Mouse (Mus musculus) lung, embryonic 16.5 days (tissue): ENCODE data around the gene Zc3h8. TPM values are rescaled to one million over a fixed set of nuclear protein-coding genes. Genes with fewer than 3 reads are reported as not detected.

Experiments
- ATAC-seq: fragments of 200-750 bp; cut with Nextera tagmentation; 2 replicates; pipeline ENCODE4 v1.8.0; 2017; ENCODE audit warnings: low read depth, mild to moderate bottlenecking, moderate library complexity
- H3K27ac ChIP-seq: fragments of 300-500 bp; sonication (generic); 2 replicates; pipeline ENCODE4 v1.5.1; 2014; ENCODE audit warnings: mild to moderate bottlenecking, control low read depth, low read length
- H3K27me3 ChIP-seq: fragments of 300-500 bp; sonication (generic); 2 replicates; pipeline ENCODE4 v1.6.1; 2014; ENCODE audit warnings: low read depth, low read length, mixed read lengths; ENCODE audit not compliant: control insufficient read depth, insufficient read depth
- H3K36me3 ChIP-seq: fragments of 300-500 bp; sonication (generic); 2 replicates; pipeline ENCODE4 v1.6.1; 2014; ENCODE audit warnings: low read length; ENCODE audit not compliant: control insufficient read depth, insufficient read depth
- H3K4me1 ChIP-seq: fragments of 300-500 bp; sonication (generic); replicated peaks from 2 replicates; pipeline ENCODE4 v1.6.1; 2014; ENCODE audit warnings: low read length, mixed read lengths; ENCODE audit not compliant: control insufficient read depth, insufficient read depth
- H3K4me2 ChIP-seq: fragments of 300-500 bp; sonication (generic); 2 replicates; pipeline ENCODE4 v1.6.1; 2014; ENCODE audit warnings: low read depth, low read length, control low read depth
- H3K4me3 ChIP-seq: fragments of 300-500 bp; sonication (generic); 2 replicates; pipeline ENCODE4 v1.5.1; 2014; ENCODE audit warnings: mild to moderate bottlenecking, low read length, control low read depth
- H3K9ac ChIP-seq: fragments of 300-500 bp; sonication (generic); 2 replicates; pipeline ENCODE4 v1.6.1; 2014; ENCODE audit warnings: low read length, control low read depth
- H3K9me3 ChIP-seq: fragments of 300-500 bp; sonication (generic); 2 replicates; pipeline ENCODE4 v1.6.1; 2016; ENCODE audit warnings: low read length; ENCODE audit not compliant: control insufficient read depth
- WGBS: fragments of 180-500 bp; shearing (Covaris S2); extraction: QIAGEN DNeasy Blood & Tissue Kit; methylation state at CpG from one replicate; pipeline ENCODE4 v1.1.7; 2014; 5-methylcytosine and 5-hydroxymethylcytosine counted together
- polyA plus RNA-seq: library from polyadenylated mRNA; unstranded; fragments of >200 nt; fragmentation: Nextera tagmentation; extraction: Ambion mirVana; gene quantifications from 2 replicates; pipeline ENCODE4 v1.2.1, GENCODE M21; 2015

Gene Zc3h8
- polyA plus RNA-seq: 6.4 and 7.2 TPM in 2 replicates

GRCm38 (mm10) chr2:128943538-128944528 lies at the start of gene Zc3h8:
Zc3h8 (minus strand) TSS chr2:128944077.
- Histone ChIP-seq H3K36me3 (no peaks in the 10 kb centered on the region), H3K9me3 (no peaks in the 10 kb centered on the region), H3K4me1 (no peaks in the 10 kb centered on the region), H3K27ac (peak within 1 kb of the TSS; percentile 90), H3K27me3 (no peaks in the 10 kb centered on the region), H3K4me2 (peak within 1 kb of the TSS; percentile 84), H3K4me3 (peak within 1 kb of the TSS; percentile 81), H3K9ac (peak within 1 kb of the TSS; percentile 80)
- WGBS: 1% methylated on average over 65 of the region's 65 CpGs
- peak; percentile 96 for ATAC-seq

- Histone ChIP-seq H3K4me1 (no peaks in the 10 kb centered on the region), H3K4me3 (no peak overlapping the region), H3K36me3 (no peaks in the 10 kb centered on the region), H3K9ac (no peak overlapping the region), H3K27me3 (no peaks in the 10 kb centered on the region), H3K9me3 (no peaks in the 10 kb centered on the region), H3K27ac (no peak overlapping the region), H3K4me2 (no peak overlapping the region)
- 79% methylated on average over 3 of the region's 3 CpGs for WGBS
- ATAC-seq: no peak
Measured at GRCm38 (mm10) chr2:128984746-128985145, 40.9 kb upstream of the Zc3h8 start.

- Histone ChIP-seq H3K4me2 (no peak overlapping the region), H3K9me3 (no peaks in the 10 kb centered on the region), H3K9ac (no peak overlapping the region), H3K4me3 (no peak overlapping the region), H3K4me1 (no peaks in the 10 kb centered on the region), H3K27ac (no peak overlapping the region), H3K27me3 (no peaks in the 10 kb centered on the region), H3K36me3 (no peaks in the 10 kb centered on the region)
- ATAC-seq: no peak
- 50% methylated on average over 4 of the region's 4 CpGs for WGBS
Measured at GRCm38 (mm10) chr2:128975572-128975971, 31.7 kb upstream of the Zc3h8 start.

GRCm38 (mm10) chr2:128972301-128972700 lies 28.4 kb upstream of the Zc3h8 start:
- Histone ChIP-seq H3K4me3 (no peak overlapping the region), H3K36me3 (no peaks in the 10 kb centered on the region), H3K9ac (no peak overlapping the region), H3K27ac (no peak overlapping the region), H3K4me1 (no peaks in the 10 kb centered on the region), H3K4me2 (no peak overlapping the region), H3K9me3 (no peaks in the 10 kb centered on the region), H3K27me3 (no peaks in the 10 kb centered on the region)
- ATAC-seq: no peak

- H3K9ac ChIP-seq: peak overlapping the region; percentile 96
- H3K9me3 ChIP-seq: no peaks in the 10 kb centered on the region
- no peaks in the 10 kb centered on the region for H3K27me3 ChIP-seq
- no peaks in the 10 kb centered on the region for H3K36me3 ChIP-seq
- H3K4me2 ChIP-seq: peak overlapping the region; percentile 61
- peak overlapping the region; percentile 100 for H3K27ac ChIP-seq
- ATAC-seq: no peak
- H3K4me3 ChIP-seq: peak overlapping the region; percentile 91
- peaks cover 3% of the 10 kb centered on the region; the same call in 1 of the 2 replicates for H3K4me1 ChIP-seq
Measured at GRCm38 (mm10) chr2:128968475-128969083, 24.7 kb upstream of the Zc3h8 start.

GRCm38 (mm10) chr2:128967661-128968441 lies 24.0 kb upstream of the Zc3h8 start, which contains the start of gene Gm10762:
Gm10762 (minus strand) TSS chr2:128967725.
- H3K36me3 ChIP-seq: no peaks in the 10 kb centered on the region
- peak; percentile 87 for ATAC-seq
- peak within 1 kb of the TSS; percentile 91 for H3K4me3 ChIP-seq

GRCm38 (mm10) chr2:128966641-128967580 lies 23.0 kb upstream of the Zc3h8 start, which contains the start of gene Zc3h6:
Zc3h6 (plus strand) TSS chr2:128967402.
- H3K36me3 ChIP-seq: no peaks in the 10 kb centered on the region
- WGBS: under 1% methylated on average over 65 of the region's 65 CpGs

More at GRCm38 (mm10) chr2:128967661-128968441, 24.0 kb upstream of the Zc3h8 start, which contains the start of gene Gm10762:
- Histone ChIP-seq H3K9ac (peak within 1 kb of the TSS; percentile 96), H3K4me1 (peaks cover 3% of the 10 kb centered on the region; the same call in 1 of the 2 replicates), H3K27me3 (no peaks in the 10 kb centered on the region), H3K4me2 (peak within 1 kb of the TSS; percentile 61), H3K9me3 (no peaks in the 10 kb centered on the region), H3K27ac (peak within 1 kb of the TSS; percentile 100)
- under 1% methylated on average over 70 of the region's 80 CpGs for WGBS

GRCm38 (mm10) chr2:128966236-128966635 lies 22.4 kb upstream of the Zc3h8 start:
- Histone ChIP-seq H3K27me3 (no peaks in the 10 kb centered on the region), H3K4me3 (no peak overlapping the region), H3K4me2 (peak overlapping the region; percentile 38; the same call in 1 of the 2 replicates), H3K9me3 (no peaks in the 10 kb centered on the region), H3K36me3 (no peaks in the 10 kb centered on the region), H3K4me1 (peaks cover 3% of the 10 kb centered on the region; the same call in 1 of the 2 replicates), H3K9ac (no peak overlapping the region), H3K27ac (no peak overlapping the region)
- WGBS: 17% methylated on average over 6 of the region's 6 CpGs
- ATAC-seq: no peak

More at GRCm38 (mm10) chr2:128966641-128967580, 23.0 kb upstream of the Zc3h8 start, which contains the start of gene Zc3h6:
- H3K4me2 ChIP-seq: peak within 1 kb of the TSS; percentile 61
- peaks cover 3% of the 10 kb centered on the region; the same call in 1 of the 2 replicates for H3K4me1 ChIP-seq
- H3K27ac ChIP-seq: peak within 1 kb of the TSS; percentile 100
- H3K27me3 ChIP-seq: no peaks in the 10 kb centered on the region
- peak within 1 kb of the TSS; percentile 91 for H3K4me3 ChIP-seq
- peak; percentile 98 for ATAC-seq
- peak within 1 kb of the TSS; percentile 96 for H3K9ac ChIP-seq
- H3K9me3 ChIP-seq: no peaks in the 10 kb centered on the region
